ENCODE assay signal across 11 mouse cellular contexts in genomic region chr5:16004305-16004704, GRCm38 (mm10).
A peak's percentile ranks its signal among the peaks of the same experiment; 100 is the strongest.
DNase-seq lines count a peak whose midpoint lies in the region; ATAC-seq and TF ChIP-seq lines count a peak whose summit lies in the region.
"Had no signal": no experiment of that assay in that cellular context is flagged by ENCODE, and none has a peak within 500 bp of the region (broad histone marks: within the 10 kb centered on the region; RNA-seq: fewer than 3 reads in every experiment).

No protein-coding gene starts in this region.

- no peak overlapping the region for H3K4me2 ChIP-seq in forebrain, embryonic 15.5 days (replicated peaks)

- H3K27ac ChIP-seq in forebrain, embryonic 15.5 days (replicated peaks) = peak overlapping the region; percentile 76
- H3K27ac ChIP-seq: heart, adult 2 months had no signal

- H3K9ac ChIP-seq in forebrain, embryonic 15.5 days (replicated peaks) = no peak overlapping the region

- WGBS in forebrain, embryonic 15.5 days = 27% methylated on average over 5 of the region's 6 CpGs
- 68% methylated on average over 5 of the region's 6 CpGs for WGBS in lung, adult 2 months

- no peak for TF ChIP-seq CTCF in lung, adult 2 months (IDR thresholded peaks at IDR 0.05; ENCODE audit: insufficient read depth, low read length)

- H3K9me3 ChIP-seq in forebrain, embryonic 15.5 days = no peaks in the 10 kb centered on the region

- no peak for TF ChIP-seq POLR2A in lung, adult 2 months (IDR thresholded peaks at IDR 0.05; ENCODE audit: borderline replicate concordance, extremely low read depth, low read depth, low read length)

- H3K36me3 ChIP-seq in forebrain, embryonic 15.5 days = no peaks in the 10 kb centered on the region

- no peak overlapping the region for H3K4me3 ChIP-seq in forebrain, embryonic 15.5 days
- H3K4me3 ChIP-seq in lung, adult 2 months (replicated peaks; ENCODE audit: extremely low read depth, low read depth, low read length) = no peak overlapping the region
- H3K4me3 ChIP-seq: heart, adult 2 months had no signal

- no peaks in the 10 kb centered on the region for H3K27me3 ChIP-seq in forebrain, embryonic 15.5 days

- ATAC-seq in forebrain, embryonic 15.5 days (replicated peaks) = peak; percentile 88
- ATAC-seq: inflammation-experienced regulatory T-cells, adult 6 months had no signal

- peak; percentile 88 for DNase-seq in brain, adult 2 months (ENCODE audit: low read depth, low spot score)
- peak; percentile 58 for DNase-seq in cerebellum, adult 11 months
- peak; percentile 76 for DNase-seq in layer of hippocampus, adult 9-11 months
- DNase-seq in lung, adult 2 months = no peak
- no peak for DNase-seq in adrenal gland, postnatal 14 days
- DNase-seq in heart, adult 8-10 months (ENCODE audit: low spot score) = no peak
- DNase-seq: heart, adult 2 months; kidney, postnatal 25 days; lung, postnatal 14 days had no signal

- H3K4me1 ChIP-seq in forebrain, embryonic 15.5 days = peaks cover 35% of the 10 kb centered on the region
- H3K4me1 ChIP-seq in lung, adult 2 months (ENCODE audit: control insufficient read depth, insufficient read depth, low read length) = no peaks in the 10 kb centered on the region; the same call in 1 of the 2 replicates

Comparison
In these comparisons a context has a peak if more than half of its experiments do, and no peak if none do; other contexts are left out.
1. DNase-seq: peak in brain, adult 2 months (single experiment), cerebellum, adult 11 months (single experiment) and layer of hippocampus, adult 9-11 months (single experiment); none in lung, adult 2 months (single experiment), adrenal gland, postnatal 14 days (single experiment) and heart, adult 8-10 months (single experiment).